Mouse (Mus musculus) forebrain, embryonic 15.5 days (tissue): Measurements from ENCODE around the gene Klf9. TPM values are rescaled to one million over a fixed set of nuclear protein-coding genes. Genes with fewer than 3 reads are reported as not detected.

Experiments used
- ATAC-seq: fragments of 200-750 bp; cut with Nextera tagmentation; replicated peaks from 2 replicates; pipeline ENCODE4 v1.8.0; 2017; ENCODE audit warnings: mild to moderate bottlenecking, moderate TSS enrichment, moderate library complexity
- H3K27ac ChIP-seq: fragments of 300-500 bp; sonication (generic); replicated peaks from 2 replicates; pipeline ENCODE4 v1.5.1; 2015; ENCODE audit warnings: mild to moderate bottlenecking, inconsistent platforms
- H3K27me3 ChIP-seq: fragments of 300-500 bp; sonication (generic); 2 replicates; pipeline ENCODE4 v1.6.1; 2015; ENCODE audit warnings: inconsistent platforms
- H3K36me3 ChIP-seq: fragments of 300-500 bp; sonication (generic); 2 replicates; pipeline ENCODE4 v1.6.1; 2015; ENCODE audit warnings: mild to moderate bottlenecking, inconsistent platforms
- H3K4me1 ChIP-seq: fragments of 300-500 bp; sonication (generic); 2 replicates; pipeline ENCODE4 v1.6.1; 2015; ENCODE audit warnings: inconsistent platforms
- H3K4me2 ChIP-seq: fragments of 300-500 bp; sonication (generic); replicated peaks from 2 replicates; pipeline ENCODE4 v1.6.1; 2015; ENCODE audit warnings: mild to moderate bottlenecking, inconsistent platforms
- H3K4me3 ChIP-seq: fragments of 300-500 bp; sonication (generic); 2 replicates; pipeline ENCODE4 v1.5.1; 2015; ENCODE audit warnings: mild to moderate bottlenecking, inconsistent platforms
- H3K9ac ChIP-seq: fragments of 300-500 bp; sonication (generic); replicated peaks from 2 replicates; pipeline ENCODE4 v1.6.1; 2015; ENCODE audit warnings: mild to moderate bottlenecking, inconsistent platforms
- H3K9me3 ChIP-seq: fragments of 300-500 bp; sonication (generic); 2 replicates; pipeline ENCODE4 v1.6.1; 2016; ENCODE audit warnings: inconsistent platforms
- WGBS: fragments of 180-500 bp; shearing (Covaris S2); methylation state at CpG from one replicate; pipeline ENCODE4 v1.1.7; 2015; ENCODE audit warnings: mixed read lengths; 5-methylcytosine and 5-hydroxymethylcytosine counted together
- polyA plus RNA-seq: library from polyadenylated mRNA; unstranded; fragments of >200 nt; fragmentation: Nextera tagmentation; extraction: Ambion mirVana; gene quantifications from 2 replicates; pipeline ENCODE4 v1.2.1, GENCODE M21; 2015

Gene Klf9
- polyA plus RNA-seq, 1 experiment from 2014 or later = 2.4 TPM

GRCm38 (mm10) chr19:23132720-23133426 lies 8.2 kb upstream of the Klf9 start:
- Histone ChIP-seq H3K36me3 (no peaks in the 10 kb centered on the region), H3K4me3 (no peak overlapping the region), H3K4me2 (no peak overlapping the region), H3K27ac (no peak overlapping the region), H3K4me1 (peaks cover 33% of the 10 kb centered on the region), H3K9ac (no peak overlapping the region), H3K9me3 (no peaks in the 10 kb centered on the region), H3K27me3 (peaks cover 30% of the 10 kb centered on the region)
- no peak for ATAC-seq
- 31% methylated on average over 7 of the region's 7 CpGs for WGBS

DNA sequence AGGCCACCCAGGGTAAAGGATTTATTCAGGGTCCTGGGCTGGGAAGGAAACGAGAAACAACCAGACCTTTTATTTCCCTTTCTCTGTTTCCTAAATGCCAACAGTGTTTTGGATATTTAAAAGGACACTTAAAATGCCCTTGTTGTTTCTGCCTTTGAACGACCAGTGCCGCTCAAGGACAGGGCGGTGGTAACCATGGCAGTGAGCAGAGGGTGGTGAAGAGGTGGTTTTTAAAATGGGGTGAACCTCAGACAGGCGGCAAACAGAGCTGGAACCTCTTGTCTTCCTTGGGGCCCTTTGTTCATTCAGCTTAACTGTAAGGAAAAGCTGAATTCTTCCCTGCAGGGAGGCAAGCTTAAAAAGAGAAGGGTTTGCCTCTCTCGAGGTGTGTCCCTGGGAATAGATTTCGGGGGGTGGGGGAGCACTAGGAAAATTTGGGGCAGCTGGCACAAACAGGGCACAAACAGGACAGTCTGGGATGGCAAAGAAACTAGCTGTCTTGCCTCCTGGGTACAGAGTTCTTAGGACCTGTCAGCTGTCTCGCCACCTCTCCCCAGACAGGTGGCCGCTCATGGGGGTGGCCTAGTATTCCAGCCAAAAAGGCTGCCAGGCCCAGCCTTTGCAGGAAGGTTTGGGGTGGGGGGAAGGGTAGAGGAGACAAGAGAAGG lies 7.5 kb upstream of the Klf9 start:
- Histone ChIP-seq H3K4me2 (peak overlapping the region; percentile 91), H3K27ac (no peak overlapping the region), H3K36me3 (no peaks in the 10 kb centered on the region), H3K4me1 (peaks cover 33% of the 10 kb centered on the region), H3K9me3 (no peaks in the 10 kb centered on the region), H3K27me3 (peaks cover 35% of the 10 kb centered on the region), H3K9ac (no peak overlapping the region), H3K4me3 (0 out of 2 replicates have a peak overlapping the region, but pooled peaks have one; percentile 45)
- 0 out of 2 replicates have a peak, but pooled peaks have one; percentile 2 for ATAC-seq
- 7% methylated on average over 9 of the region's 9 CpGs for WGBS

- Histone ChIP-seq H3K9ac (no peak overlapping the region), H3K4me1 (peaks cover 33% of the 10 kb centered on the region), H3K27me3 (peaks cover 35% of the 10 kb centered on the region), H3K4me2 (peak overlapping the region; percentile 91), H3K36me3 (no peaks in the 10 kb centered on the region), H3K9me3 (no peaks in the 10 kb centered on the region), H3K27ac (no peak overlapping the region), H3K4me3 (peak overlapping the region; percentile 45)
- 3% methylated on average over 14 of the region's 14 CpGs for WGBS
- ATAC-seq = peak; percentile 26
Observed at GRCm38 (mm10) chr19:23134095-23134440, 7.0 kb upstream of the Klf9 start.

DNA sequence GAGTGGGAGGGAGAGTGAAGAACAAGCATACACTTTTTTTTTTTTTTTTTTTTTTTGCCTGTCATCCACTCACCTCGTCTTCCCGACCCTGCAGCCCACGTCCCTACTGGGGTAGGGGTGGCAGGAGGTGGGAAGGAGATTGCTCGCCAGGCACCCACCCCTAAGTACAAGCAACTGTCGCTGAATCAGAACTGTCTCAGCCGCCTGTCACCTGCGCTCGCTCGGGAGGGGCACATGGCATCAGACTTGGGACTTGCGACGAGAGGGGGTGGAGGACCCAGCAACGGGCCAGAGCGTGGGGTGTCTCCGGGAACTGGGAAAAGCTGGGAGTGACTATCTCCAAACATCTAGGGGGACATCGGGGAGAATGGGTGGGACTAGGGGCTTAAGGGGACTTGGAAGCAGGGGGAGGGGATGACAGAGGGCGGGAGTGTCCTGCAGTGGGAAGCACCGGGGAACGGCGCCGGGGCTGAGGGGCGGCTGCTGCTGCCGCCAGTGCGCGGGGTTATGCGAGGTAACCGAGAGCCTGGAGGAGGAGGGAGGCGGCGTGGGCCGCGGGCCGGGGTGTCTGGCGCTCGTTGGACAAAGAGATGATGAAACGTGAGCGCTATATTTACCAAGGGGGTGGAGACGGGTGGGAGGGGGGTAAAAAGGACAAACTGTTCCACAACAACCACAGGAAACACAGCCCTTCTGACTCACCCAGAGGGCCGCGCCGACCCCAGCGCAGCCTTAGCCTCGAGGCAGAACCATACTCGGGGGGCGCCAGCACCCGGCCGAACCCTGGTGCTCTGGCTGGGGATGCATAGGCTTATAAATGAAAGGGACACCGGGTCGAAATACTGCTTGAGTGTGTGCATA lies 6.4 kb upstream of the Klf9 start:
- Histone ChIP-seq H3K9me3 (no peaks in the 10 kb centered on the region), H3K4me1 (peaks cover 33% of the 10 kb centered on the region), H3K4me2 (peak overlapping the region; percentile 91), H3K36me3 (no peaks in the 10 kb centered on the region), H3K27me3 (peaks cover 35% of the 10 kb centered on the region), H3K9ac (peak overlapping the region; percentile 41), H3K27ac (no peak overlapping the region), H3K4me3 (peak overlapping the region; percentile 45)
- peak; percentile 34 for ATAC-seq
- under 1% methylated on average over 47 of the region's 47 CpGs for WGBS

DNA sequence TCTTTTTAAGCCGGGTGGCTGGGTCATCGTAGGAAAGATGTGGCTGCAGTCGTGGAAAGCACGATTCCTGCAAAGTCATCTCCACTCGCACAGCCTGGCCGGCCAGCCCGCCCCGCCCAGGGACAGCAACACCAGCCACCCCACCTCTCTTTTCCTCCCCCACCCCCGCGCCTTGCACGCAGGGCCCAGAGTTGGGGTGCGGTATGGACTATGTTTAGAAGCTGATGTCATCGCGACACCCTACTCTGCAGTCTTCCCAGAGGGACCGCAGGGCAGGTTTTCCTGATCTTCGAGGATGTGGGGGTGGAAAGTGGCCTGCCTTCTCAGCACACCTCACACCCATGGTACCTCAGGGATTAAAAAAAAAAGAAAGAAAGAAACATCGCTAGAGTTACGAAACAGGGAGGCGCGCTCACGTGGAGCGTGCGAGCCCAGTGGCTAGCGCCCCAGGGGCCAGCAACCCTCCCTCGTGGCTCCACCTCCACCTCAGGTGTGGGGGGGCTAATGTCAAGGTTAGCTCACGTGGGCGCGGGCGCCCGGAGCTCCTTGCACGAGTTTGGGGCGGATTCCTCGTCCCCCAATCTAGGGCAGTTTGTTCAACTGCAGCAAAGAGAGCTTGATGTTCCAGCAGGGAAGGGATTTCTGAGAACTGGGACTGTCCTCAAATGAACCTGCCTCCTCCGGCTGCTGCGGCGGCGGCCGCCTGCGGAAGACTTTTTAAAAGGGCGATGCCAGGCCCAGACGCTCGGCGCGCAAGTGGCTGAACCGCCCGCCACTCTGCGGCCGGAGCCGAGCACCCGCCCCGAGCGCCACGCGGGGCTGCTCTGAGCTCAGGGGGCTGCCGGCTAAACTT lies 5.5 kb upstream of the Klf9 start:
- Histone ChIP-seq H3K4me2 (peak overlapping the region; percentile 91), H3K27me3 (peaks cover 35% of the 10 kb centered on the region), H3K4me3 (peak overlapping the region; percentile 45), H3K9ac (peak overlapping the region; percentile 41), H3K27ac (no peak overlapping the region), H3K4me1 (peaks cover 40% of the 10 kb centered on the region), H3K9me3 (no peaks in the 10 kb centered on the region), H3K36me3 (no peaks in the 10 kb centered on the region)
- WGBS = under 1% methylated on average over 55 of the region's 55 CpGs
- peak; percentile 55 for ATAC-seq

- peaks cover 42% of the 10 kb centered on the region for H3K4me1 ChIP-seq
- no peak for ATAC-seq
- H3K36me3 ChIP-seq = no peaks in the 10 kb centered on the region
- H3K9ac ChIP-seq = peak overlapping the region; percentile 41
- H3K9me3 ChIP-seq = no peaks in the 10 kb centered on the region
- H3K4me3 ChIP-seq = peak overlapping the region; percentile 45
- no peak overlapping the region for H3K27ac ChIP-seq
- peaks cover 35% of the 10 kb centered on the region for H3K27me3 ChIP-seq
- H3K4me2 ChIP-seq = peak overlapping the region; percentile 91
- WGBS = 2% methylated on average over 27 of the region's 27 CpGs
Observed at GRCm38 (mm10) chr19:23136202-23136850, 4.7 kb upstream of the Klf9 start.

DNA sequence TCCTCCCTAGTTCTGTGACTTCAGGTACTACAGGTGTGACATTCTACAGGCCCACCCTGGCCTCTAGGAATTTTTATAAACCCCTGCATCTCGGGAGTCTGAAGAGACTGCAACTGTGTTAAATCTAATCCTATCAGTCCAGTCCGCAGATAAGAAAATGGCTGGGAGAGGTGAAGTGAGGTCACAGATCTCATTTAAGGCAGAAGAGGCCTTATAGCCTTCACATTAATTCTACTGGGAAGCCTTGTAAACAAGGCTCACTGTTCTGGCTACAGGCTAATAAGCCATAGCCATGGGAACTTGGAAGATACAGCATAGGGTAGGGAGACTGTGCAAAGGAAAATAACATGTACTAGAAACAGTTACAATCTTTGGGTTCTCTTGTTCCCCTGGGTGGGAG lies 3.7 kb upstream of the Klf9 start:
- Histone ChIP-seq H3K4me1 (peaks cover 52% of the 10 kb centered on the region), H3K27ac (no peak overlapping the region), H3K27me3 (peaks cover 35% of the 10 kb centered on the region), H3K9me3 (no peaks in the 10 kb centered on the region), H3K4me3 (no peak overlapping the region), H3K9ac (no peak overlapping the region), H3K4me2 (no peak overlapping the region), H3K36me3 (no peaks in the 10 kb centered on the region)
- WGBS = 54% methylated on average over 2 of the region's 2 CpGs
- ATAC-seq = no peak

- H3K9ac ChIP-seq = no peak overlapping the region
- peaks cover 31% of the 10 kb centered on the region for H3K27me3 ChIP-seq
- peaks cover 44% of the 10 kb centered on the region for H3K4me1 ChIP-seq
- 47% methylated on average over 12 of the region's 12 CpGs for WGBS
- peak overlapping the region; percentile 69 for H3K4me3 ChIP-seq
- no peaks in the 10 kb centered on the region for H3K9me3 ChIP-seq
- no peak for ATAC-seq
- no peaks in the 10 kb centered on the region for H3K36me3 ChIP-seq
- no peak overlapping the region for H3K27ac ChIP-seq
- peak overlapping the region; percentile 100 for H3K4me2 ChIP-seq
Observed at GRCm38 (mm10) chr19:23139756-23140470, 1.1 kb upstream of the Klf9 start.

DNA sequence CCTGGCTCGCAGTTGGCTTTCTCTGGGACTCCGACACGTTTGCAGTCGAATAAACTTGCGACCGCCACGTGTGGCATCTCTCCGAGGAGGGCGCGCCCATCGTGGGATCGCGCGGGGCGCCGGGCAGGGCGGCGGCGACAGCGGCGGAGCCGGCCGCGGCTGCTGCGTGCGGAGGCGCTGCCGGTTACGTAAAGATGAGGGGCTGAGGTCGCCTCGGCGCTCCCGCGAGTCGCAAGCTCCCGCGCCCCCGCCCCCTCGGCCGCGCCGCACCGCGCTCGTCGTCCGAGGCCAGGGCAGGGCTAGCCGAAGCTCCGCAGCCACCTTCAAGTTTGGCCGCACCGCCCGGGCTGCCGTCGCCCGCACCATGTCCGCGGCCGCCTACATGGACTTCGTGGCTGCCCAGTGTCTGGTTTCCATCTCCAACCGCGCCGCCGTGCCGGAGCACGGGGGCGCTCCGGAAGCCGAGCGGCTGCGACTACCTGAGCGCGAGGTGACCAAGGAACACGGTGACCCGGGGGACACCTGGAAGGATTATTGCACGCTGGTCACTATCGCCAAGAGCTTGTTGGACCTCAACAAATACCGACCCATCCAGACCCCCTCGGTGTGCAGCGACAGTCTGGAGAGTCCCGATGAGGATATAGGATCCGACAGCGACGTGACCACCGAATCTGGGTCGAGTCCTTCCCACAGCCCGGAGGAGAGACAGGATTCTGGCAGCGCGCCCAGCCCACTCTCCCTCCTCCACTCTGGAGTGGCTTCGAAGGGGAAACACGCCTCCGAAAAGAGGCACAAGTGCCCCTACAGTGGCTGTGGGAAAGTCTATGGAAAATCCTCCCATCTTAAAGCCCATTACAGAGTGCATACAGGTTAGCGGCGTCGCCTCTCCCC lies 610 bp downstream of the Klf9 start:
- peak; percentile 29 for ATAC-seq
- Histone ChIP-seq H3K9me3 (no peaks in the 10 kb centered on the region), H3K4me1 (peaks cover 32% of the 10 kb centered on the region), H3K27me3 (peaks cover 18% of the 10 kb centered on the region), H3K4me3 (peak overlapping the region; percentile 69), H3K36me3 (no peaks in the 10 kb centered on the region), H3K27ac (peak overlapping the region; percentile 60), H3K9ac (peak overlapping the region; percentile 46), H3K4me2 (peak overlapping the region; percentile 100)
- WGBS = under 1% methylated on average over 86 of the region's 94 CpGs
